Mouse (Mus musculus) thymus, adult 2 months (tissue): ENCODE measurements around the gene Pcyox1. TPM values are rescaled to one million over a fixed set of nuclear protein-coding genes. Genes with fewer than 3 reads are reported as not detected.

Experiments
- DNase-seq: peaks from one replicate; pipeline ENCODE4 v3.0.0; 2021
- H3K27ac ChIP-seq: fragments of 200-500 bp; 2 replicates; pipeline ENCODE4 v1.5.1; 2012; ENCODE audit warnings: low read length, control low read depth; ENCODE audit not compliant: control insufficient read depth, insufficient read depth
- H3K27me3 ChIP-seq: fragments of 200-500 bp; 2 replicates; pipeline ENCODE4 v1.6.1; 2012; ENCODE audit warnings: mild to moderate bottlenecking, low read length, moderate library complexity, mixed read lengths; ENCODE audit not compliant: control insufficient read depth, insufficient read depth
- H3K36me3 ChIP-seq: fragments of 200-500 bp; 2 replicates; pipeline ENCODE4 v1.6.1; 2012; ENCODE audit warnings: mild to moderate bottlenecking, low read length, moderate library complexity; ENCODE audit not compliant: control insufficient read depth, insufficient read depth
- H3K4me1 ChIP-seq: fragments of 200-500 bp; replicated peaks from 2 replicates; pipeline ENCODE4 v1.6.1; 2012; ENCODE audit warnings: low read length; ENCODE audit not compliant: control insufficient read depth, insufficient read depth
- H3K4me3 ChIP-seq: fragments of 200-500 bp; 2 replicates; pipeline ENCODE4 v1.5.1; 2012; ENCODE audit warnings: mild to moderate bottlenecking, low read length, control low read depth, moderate library complexity; ENCODE audit not compliant: control insufficient read depth, insufficient read depth
- CTCF ChIP-seq: fragments of 200-500 bp; IDR thresholded peaks from 2 replicates; pipeline ENCODE4 v1.5.1; 2012; ENCODE audit warnings: mild to moderate bottlenecking, control low read depth, low read length, moderate library complexity, borderline replicate concordance; ENCODE audit not compliant: control insufficient read depth, poor library complexity, insufficient read depth; ENCODE audit errors: extremely low read depth
- POLR2A ChIP-seq: fragments of 200-500 bp; IDR thresholded peaks from 2 replicates; pipeline ENCODE4 v1.6.1; 2012; ENCODE audit warnings: mild to moderate bottlenecking, low read length, control low read depth, moderate library complexity; ENCODE audit not compliant: control insufficient read depth, poor library complexity, insufficient read depth; ENCODE audit errors: extremely low read depth
- WGBS: fragments of 180-500 bp; shearing (Covaris S2); methylation state at CpG from one replicate; pipeline ENCODE4 v1.1.7; 2018; 5-methylcytosine and 5-hydroxymethylcytosine counted together
- polyA plus RNA-seq: library from polyadenylated mRNA; depleted of rRNA; stranded (reverse); fragments of >200 nt; gene quantifications from 2 replicates; pipeline ENCODE4 v1.2.3, GENCODE M21; 2012

Pcyox1 gene
- polyA plus RNA-seq, 1 experiment = 15.8 TPM

- DNase-seq = peak; percentile 20
- peaks cover 14% of the 10 kb centered on the region for H3K4me1 ChIP-seq
- H3K27me3 ChIP-seq = no peaks in the 10 kb centered on the region
- H3K36me3 ChIP-seq = no peaks in the 10 kb centered on the region
- H3K27ac ChIP-seq = peak within 1 kb of the TSS; percentile 68
- no peak for TF ChIP-seq POLR2A
- no peak for TF ChIP-seq CTCF
- H3K4me3 ChIP-seq = peak within 1 kb of the TSS; percentile 82
- 15% methylated on average over 15 of the region's 15 CpGs for WGBS
Observed at GRCm38 (mm10) chr6:86370764-86371339, 26.1 kb downstream of the Pcyox1 start, which contains the start of gene Snrpg. Snrpg (plus strand) TSS chr6:86371304.

DNA sequence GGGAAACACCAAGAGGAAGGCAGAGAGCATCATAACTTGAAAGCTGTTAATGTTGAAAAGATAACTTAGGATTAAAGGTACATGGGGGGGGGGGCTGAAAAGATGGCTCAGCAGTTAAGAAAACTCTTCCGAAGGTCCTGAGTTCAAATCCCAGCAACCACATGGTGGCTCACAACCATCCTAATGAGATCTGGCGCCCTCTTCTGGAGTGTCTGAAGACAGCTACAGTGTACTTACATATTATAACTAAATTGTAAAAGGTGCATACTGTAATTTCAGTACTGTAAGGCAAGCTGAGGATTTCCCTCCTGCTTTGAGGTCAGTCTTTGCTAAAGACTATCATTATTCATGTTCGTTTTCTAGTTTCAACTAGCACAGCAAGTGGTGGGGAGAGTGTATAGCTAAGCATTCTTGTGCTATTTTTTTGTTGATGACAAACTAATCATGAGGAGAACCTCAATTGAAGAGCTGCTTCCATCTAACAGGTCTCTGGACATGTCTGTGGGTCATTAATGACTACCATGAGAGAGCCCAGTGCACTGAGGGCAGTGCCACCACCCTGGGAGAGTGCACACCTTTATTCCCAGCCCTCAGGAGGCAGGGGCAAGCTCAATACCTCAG lies 26.8 kb downstream of the Pcyox1 start:
- no peak overlapping the region for H3K4me3 ChIP-seq

GRCm38 (mm10) chr6:86368479-86368878 lies 28.5 kb downstream of the Pcyox1 start:
- no peak for DNase-seq
- WGBS = 95% methylated on average over 5 of the region's 5 CpGs
- Histone ChIP-seq H3K4me3 (no peak overlapping the region), H3K36me3 (no peaks in the 10 kb centered on the region), H3K4me1 (peaks cover 14% of the 10 kb centered on the region), H3K27ac (no peak overlapping the region), H3K27me3 (no peaks in the 10 kb centered on the region)
- no peak for TF ChIP-seq CTCF
- TF ChIP-seq POLR2A = no peak

More for the DNA sequence above, 26.8 kb downstream of the Pcyox1 start:
- H3K27ac ChIP-seq = no peak overlapping the region
- DNase-seq = peak; percentile 34
- H3K27me3 ChIP-seq = no peaks in the 10 kb centered on the region
- no peaks in the 10 kb centered on the region for H3K36me3 ChIP-seq
- TF ChIP-seq POLR2A = no peak
- TF ChIP-seq CTCF = no peak
- H3K4me1 ChIP-seq = peaks cover 14% of the 10 kb centered on the region
- WGBS = 81% methylated on average over 3 of the region's 3 CpGs

GRCm38 (mm10) chr6:86366853-86367249 lies 30.1 kb downstream of the Pcyox1 start:
- 99% methylated on average over 2 of the region's 2 CpGs for WGBS
- H3K36me3 ChIP-seq = no peaks in the 10 kb centered on the region
- TF ChIP-seq POLR2A (no peak), CTCF (no peak)

DNA sequence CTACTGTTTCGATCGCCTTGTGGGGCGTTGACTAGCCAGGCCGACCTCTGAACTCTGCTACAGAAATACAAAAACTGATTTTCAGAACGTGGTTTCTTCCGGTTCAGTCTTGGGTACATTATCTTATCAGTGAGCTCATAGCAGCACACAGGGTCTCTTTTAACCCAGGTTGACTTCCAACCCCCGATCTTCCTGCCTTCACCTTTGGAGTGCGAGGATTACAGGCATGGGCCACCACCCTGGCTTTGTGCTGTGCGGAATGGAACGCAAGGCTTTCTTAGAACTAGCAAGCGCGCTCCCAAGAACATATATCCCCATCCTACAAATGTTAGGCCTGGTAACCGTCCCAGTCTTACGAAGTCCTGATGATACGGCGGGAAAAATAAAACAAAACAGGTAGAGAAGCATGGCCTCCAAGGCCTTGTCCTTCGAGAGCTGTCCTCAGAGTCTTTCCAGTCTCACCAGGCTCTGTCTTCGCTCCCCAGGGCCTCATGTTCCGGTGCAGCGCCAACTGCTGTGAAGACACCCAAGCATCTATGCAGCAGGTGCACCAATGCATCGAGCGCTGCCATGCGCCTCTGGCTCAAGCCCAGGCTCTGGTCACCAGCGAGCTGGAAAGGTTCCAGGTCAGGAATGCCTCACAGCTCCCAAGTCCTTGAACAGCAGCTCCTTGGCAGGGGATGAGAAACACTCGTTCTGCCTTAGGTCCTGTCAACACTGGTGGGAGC lies 30.7 kb downstream of the Pcyox1 start:
- H3K27me3 ChIP-seq = no peaks in the 10 kb centered on the region
- 55% methylated on average over 25 of the region's 25 CpGs for WGBS
- TF ChIP-seq POLR2A = no peak
- TF ChIP-seq CTCF = no peak

More at GRCm38 (mm10) chr6:86366853-86367249, 30.1 kb downstream of the Pcyox1 start:
- H3K4me1 ChIP-seq = peaks cover 12% of the 10 kb centered on the region
- no peaks in the 10 kb centered on the region for H3K27me3 ChIP-seq
- no peak overlapping the region for H3K4me3 ChIP-seq
- DNase-seq = no peak
- no peak overlapping the region for H3K27ac ChIP-seq

DNA sequence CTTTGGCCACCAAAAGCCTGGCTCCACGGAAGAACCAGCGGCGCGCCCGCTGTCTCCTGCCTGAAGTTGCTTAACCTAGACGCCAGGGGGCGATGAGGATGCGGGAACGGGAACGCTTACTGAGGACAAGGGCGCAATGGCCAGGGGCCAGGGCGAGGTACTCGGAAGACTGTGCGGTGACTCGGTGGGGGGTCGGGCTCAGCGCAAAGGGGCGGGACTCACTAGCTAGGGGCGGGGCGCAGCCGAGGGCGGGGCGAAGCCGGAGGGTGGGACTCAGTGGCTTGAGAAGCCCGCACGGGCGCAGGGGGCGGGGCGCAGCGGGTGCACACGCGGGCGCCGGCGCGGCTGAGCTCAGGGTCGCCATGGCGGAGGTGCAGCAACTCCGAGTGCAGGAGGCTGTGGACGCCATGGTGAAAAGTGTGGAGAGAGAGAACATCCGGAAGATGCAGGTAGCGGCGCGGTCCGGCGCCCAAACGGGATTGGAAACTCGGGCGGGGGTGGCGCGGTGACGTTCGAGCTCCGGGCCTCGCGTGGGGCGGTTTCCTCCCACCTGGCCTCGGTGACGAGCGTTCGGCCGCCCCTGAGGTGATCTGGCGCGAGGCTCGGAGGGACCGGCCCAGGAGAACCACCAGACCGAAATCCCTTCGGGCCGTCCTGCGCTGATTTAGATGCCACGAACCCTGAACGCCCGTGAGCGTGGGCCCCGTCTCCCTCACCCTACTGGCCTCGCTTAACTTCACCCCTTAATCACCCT lies 31.4 kb downstream of the Pcyox1 start, which contains the start of gene Fam136a:
Gene Fam136a, plus strand, starts transcription at position 276 of the 754 bp plus-strand sequence.
- Histone ChIP-seq H3K4me3 (peak within 1 kb of the TSS; percentile 71), H3K27me3 (no peaks in the 10 kb centered on the region), H3K36me3 (no peaks in the 10 kb centered on the region), H3K27ac (peak within 1 kb of the TSS; percentile 40; the same call in 1 of the 2 replicates), H3K4me1 (peaks cover 9% of the 10 kb centered on the region)
- peak; percentile 93 for TF ChIP-seq CTCF
- peak; percentile 52; the same call in 1 of the 2 replicates for TF ChIP-seq POLR2A
- under 1% methylated on average over 75 of the region's 76 CpGs for WGBS
- DNase-seq = peak; percentile 94

More for the DNA sequence above, 30.7 kb downstream of the Pcyox1 start:
- H3K27ac ChIP-seq = peak overlapping the region; percentile 40; the same call in 1 of the 2 replicates
- no peak for DNase-seq
- H3K4me1 ChIP-seq = peaks cover 12% of the 10 kb centered on the region
- H3K36me3 ChIP-seq = no peaks in the 10 kb centered on the region
- peak overlapping the region; percentile 71 for H3K4me3 ChIP-seq
